ENCODE assay signal across 24 mouse cellular contexts in genomic region chr15:101396466-101396865, GRCm38 (mm10). TPM values are rescaled to one million over a fixed set of nuclear protein-coding genes. Genes with fewer than 3 reads are reported as not detected.
DNase-seq lines count a peak whose midpoint lies in the region; ATAC-seq and TF ChIP-seq lines count a peak whose summit lies in the region.
"Had no signal": no experiment of that assay in that cellular context is flagged by ENCODE, and none has a peak within 500 bp of the region (broad histone marks: within the 10 kb centered on the region; RNA-seq: fewer than 3 reads in every experiment).

No protein-coding gene starts in this region.

- TF ChIP-seq EP300 in stomach, postnatal 0 days (optimal IDR thresholded peaks at IDR 0.05), result no peak

- no peaks in the 10 kb centered on the region for H3K9me3 ChIP-seq in limb, embryonic 13.5 days
- no peaks in the 10 kb centered on the region for H3K9me3 ChIP-seq in stomach, postnatal 0 days (ENCODE audit: control insufficient read depth, low read length)
- H3K9me3 ChIP-seq in midbrain, postnatal 0 days (ENCODE audit: low read length), result no peaks in the 10 kb centered on the region
- H3K9me3 ChIP-seq: forebrain, embryonic 15.5 days; heart, embryonic 10.5 days; hindbrain, embryonic 12.5 days had no signal

- H3K4me3 ChIP-seq in limb, embryonic 13.5 days, result no peak overlapping the region
- H3K4me3 ChIP-seq in stomach, postnatal 0 days (ENCODE audit: low read depth, low read length), result no peak overlapping the region
- no peak overlapping the region for H3K4me3 ChIP-seq in midbrain, postnatal 0 days (ENCODE audit: low read depth, low read length)
- H3K4me3 ChIP-seq: forebrain, embryonic 15.5 days; heart, embryonic 10.5 days; hindbrain, embryonic 12.5 days had no signal

- no peak overlapping the region for H3K9ac ChIP-seq in limb, embryonic 13.5 days
- no peak overlapping the region for H3K9ac ChIP-seq in stomach, postnatal 0 days (ENCODE audit: low read length)
- H3K9ac ChIP-seq in midbrain, postnatal 0 days (replicated peaks; ENCODE audit: low read length, poor library complexity, severe bottlenecking), result no peak overlapping the region
- H3K9ac ChIP-seq: forebrain, embryonic 15.5 days; hindbrain, embryonic 12.5 days had no signal

- TF ChIP-seq CTCF in stomach, postnatal 0 days (IDR thresholded peaks at IDR 0.05; ENCODE audit: low read depth), result no peak
- TF ChIP-seq CTCF in midbrain, postnatal 0 days (IDR thresholded peaks at IDR 0.05), result no peak

- WGBS in limb, embryonic 13.5 days, result 5% methylated on average over 7 of the region's 7 CpGs
- 49% methylated on average over 7 of the region's 7 CpGs for WGBS in stomach, postnatal 0 days
- 67% methylated on average over 7 of the region's 7 CpGs for WGBS in midbrain, postnatal 0 days

- H3K36me3 ChIP-seq in limb, embryonic 13.5 days, result no peaks in the 10 kb centered on the region
- H3K36me3 ChIP-seq in stomach, postnatal 0 days (ENCODE audit: control insufficient read depth, insufficient read depth, low read length), result no peaks in the 10 kb centered on the region
- no peaks in the 10 kb centered on the region for H3K36me3 ChIP-seq in midbrain, postnatal 0 days (ENCODE audit: insufficient read depth, low read length)
- H3K36me3 ChIP-seq: forebrain, embryonic 15.5 days; heart, embryonic 10.5 days; hindbrain, embryonic 12.5 days had no signal

- peak overlapping the region; percentile 30; the same call in 1 of the 2 replicates for H3K4me2 ChIP-seq in limb, embryonic 13.5 days (replicated peaks)
- H3K4me2 ChIP-seq in stomach, postnatal 0 days (replicated peaks; ENCODE audit: low read depth), result no peak overlapping the region
- no peak overlapping the region for H3K4me2 ChIP-seq in midbrain, postnatal 0 days (ENCODE audit: low read depth, low read length, poor library complexity, severe bottlenecking)
- H3K4me2 ChIP-seq: forebrain, embryonic 15.5 days; hindbrain, embryonic 12.5 days had no signal

- ATAC-seq in limb, embryonic 13.5 days (ENCODE audit: low FRiP score, low read depth), result peak; percentile 44; the same call in 1 of the 2 replicates
- no peak for ATAC-seq in stomach, postnatal 0 days (ENCODE audit: low FRiP score, low TSS enrichment)
- no peak for ATAC-seq in midbrain, postnatal 0 days (ENCODE audit: low FRiP score)
- ATAC-seq: forebrain, embryonic 15.5 days; hindbrain, embryonic 16.5 days had no signal

- DNase-seq in embryo, embryonic 11.5 days (ENCODE audit: low read depth, low spot score), result peak; percentile 17
- no peak for DNase-seq in embryo, embryonic 11 days
- peak; percentile 37 for DNase-seq in hindlimb bud, embryonic 11.5 days (ENCODE audit: extremely low spot score, low read depth, low spot score)
- no peak for DNase-seq in layer of hippocampus, postnatal 14 days (ENCODE audit: low spot score in 2 of 2)
- no peak for DNase-seq in stomach, postnatal 0 days (ENCODE audit: low spot score)
- no peak for DNase-seq in midbrain, postnatal 0 days (ENCODE audit: low spot score)
- DNase-seq: adrenal gland, postnatal 14 days; B cell, adult 2 months; cerebellum, adult 2 months; cerebellum, postnatal 10 days; gastrocnemius, postnatal 10 days; heart, adult 18-20 months; heart, postnatal 10 days; heart, postnatal 4 days had no signal

- peak overlapping the region; percentile 28; the same call in 1 of the 2 replicates for H3K27ac ChIP-seq in limb, embryonic 13.5 days
- H3K27ac ChIP-seq in stomach, postnatal 0 days (replicated peaks), result no peak overlapping the region
- H3K27ac ChIP-seq in midbrain, postnatal 0 days (ENCODE audit: low read depth, low read length), result no peak overlapping the region
- H3K27ac ChIP-seq: forebrain, embryonic 15.5 days; heart, embryonic 10.5 days; hindbrain, embryonic 12.5 days had no signal

- peaks cover 16% of the 10 kb centered on the region for H3K4me1 ChIP-seq in limb, embryonic 13.5 days
- no peaks in the 10 kb centered on the region for H3K4me1 ChIP-seq in stomach, postnatal 0 days (replicated peaks; ENCODE audit: control insufficient read depth, insufficient read depth)
- H3K4me1 ChIP-seq in midbrain, postnatal 0 days (ENCODE audit: insufficient read depth, low read length), result no peaks in the 10 kb centered on the region
- H3K4me1 ChIP-seq: forebrain, embryonic 15.5 days; hindbrain, embryonic 12.5 days had no signal

- no peaks in the 10 kb centered on the region for H3K27me3 ChIP-seq in limb, embryonic 13.5 days
- no peaks in the 10 kb centered on the region for H3K27me3 ChIP-seq in stomach, postnatal 0 days (ENCODE audit: control insufficient read depth, insufficient read depth, low read length)
- H3K27me3 ChIP-seq in midbrain, postnatal 0 days (ENCODE audit: insufficient read depth, low read length), result no peaks in the 10 kb centered on the region
- H3K27me3 ChIP-seq: forebrain, embryonic 15.5 days; hindbrain, embryonic 12.5 days had no signal

RNA-seq across cellular contexts. Expression of gene Krt7, which starts 14.4 kb away (rescaled TPM):
- 23.2 and 24.4 TPM in 2 replicates for polyA plus RNA-seq in limb, embryonic 13.5 days (2015; fragmentation: Nextera tagmentation; extraction: Ambion mirVana)
- not detected for total RNA-seq in layer of hippocampus, postnatal 14 days (2021)
- 191 and 207 TPM in 2 replicates for polyA plus RNA-seq in stomach, postnatal 0 days (2015; fragmentation: Nextera tagmentation; extraction: Ambion mirVana)
- 0.49 and 0.52 TPM in 2 replicates for total RNA-seq in midbrain, postnatal 0 days (2014; rRNA removed)
- polyA plus RNA-seq in midbrain, postnatal 0 days (2015; fragmentation: Nextera tagmentation; extraction: Ambion mirVana), result 0.20 and 0.82 TPM in 2 replicates

RNA-seq across cellular contexts. Expression of gene Krt80, which starts 26.5 kb away (rescaled TPM):
- 0.75 and 1.0 TPM in 2 replicates for polyA plus RNA-seq in limb, embryonic 13.5 days (2015; fragmentation: Nextera tagmentation; extraction: Ambion mirVana)
- total RNA-seq in layer of hippocampus, postnatal 14 days (2021), result under 1 TPM in 1 of 2 experiments, not detected in 1; 0.10 TPM
- polyA plus RNA-seq in stomach, postnatal 0 days (2015; fragmentation: Nextera tagmentation; extraction: Ambion mirVana), result 63.0 and 75.8 TPM in 2 replicates
- total RNA-seq in midbrain, postnatal 0 days (2014; rRNA removed), result 0.09 and 1.0 TPM in 2 replicates
- 0.16 and 0.33 TPM in 2 replicates for polyA plus RNA-seq in midbrain, postnatal 0 days (2015; fragmentation: Nextera tagmentation; extraction: Ambion mirVana)
- total RNA-seq: MEL had no signal
- polyA plus RNA-seq: forebrain, embryonic 11.5 days had no signal

RNA-seq across cellular contexts. Expression of gene Krt87, which starts 42.1 kb away (rescaled TPM):
- 1.3 and 1.7 TPM in 2 replicates for polyA plus RNA-seq in limb, embryonic 13.5 days (2015; fragmentation: Nextera tagmentation; extraction: Ambion mirVana)
- total RNA-seq in layer of hippocampus, postnatal 14 days (2021), result under 1 TPM; 0.18 to 0.81 TPM
- 0.23 and 0.24 TPM in 2 replicates for polyA plus RNA-seq in stomach, postnatal 0 days (2015; fragmentation: Nextera tagmentation; extraction: Ambion mirVana)
- total RNA-seq in midbrain, postnatal 0 days (2014; rRNA removed), result 0.76 and 1.2 TPM in 2 replicates
- polyA plus RNA-seq in midbrain, postnatal 0 days (2015; fragmentation: Nextera tagmentation; extraction: Ambion mirVana), result 0.76 and 0.84 TPM in 2 replicates
- total RNA-seq: adrenal gland, postnatal 14 days; heart, adult 18-20 months; heart, postnatal 10 days; heart, postnatal 4 days; MEL had no signal
- polyA plus RNA-seq: forebrain, embryonic 11.5 days; heart, embryonic 10.5 days; heart, embryonic 14.5 days had no signal

RNA-seq across cellular contexts. Expression of gene Krt88, which starts 51.1 kb away (rescaled TPM):
- polyA plus RNA-seq in limb, embryonic 13.5 days (2015; fragmentation: Nextera tagmentation; extraction: Ambion mirVana), result not detected in 2 replicates
- not detected for total RNA-seq in layer of hippocampus, postnatal 14 days (2021)
- polyA plus RNA-seq in stomach, postnatal 0 days (2015; fragmentation: Nextera tagmentation; extraction: Ambion mirVana), result 0.15 TPM in 1 of 2 replicates, not detected in the other
- total RNA-seq in midbrain, postnatal 0 days (2014; rRNA removed), result not detected in 2 replicates
- polyA plus RNA-seq in midbrain, postnatal 0 days (2015; fragmentation: Nextera tagmentation; extraction: Ambion mirVana), result not detected in 2 replicates
- total RNA-seq: adrenal gland, postnatal 14 days; gastrocnemius, postnatal 10 days; gastrocnemius, postnatal 4 days; heart, adult 18-20 months; heart, postnatal 10 days; heart, postnatal 4 days; MEL had no signal
- polyA plus RNA-seq: cerebellum, adult 2 months; forebrain, embryonic 11.5 days; forebrain, embryonic 15.5 days; frontal cortex, adult 2 months; heart, embryonic 10.5 days; heart, embryonic 14.5 days; hindbrain, embryonic 12.5 days; hindbrain, embryonic 16.5 days had no signal

Comparison
In these comparisons a context has a peak if more than half of its experiments do, and no peak if none do; other contexts are left out.
1. DNase-seq: peak in embryo, embryonic 11.5 days (single experiment) and hindlimb bud, embryonic 11.5 days (single experiment); none in embryo, embryonic 11 days (single experiment), layer of hippocampus, postnatal 14 days (0 of 2), stomach, postnatal 0 days (single experiment) and midbrain, postnatal 0 days (single experiment).
2. RNA of gene Krt7, which starts 14.4 kb away (polyA plus RNA-seq): 191 to 207 TPM in stomach, postnatal 0 days and 23.2 to 24.4 TPM in limb, embryonic 13.5 days; 0.20 to 0.82 TPM in midbrain, postnatal 0 days; every median in the first group is over 10 times any median in the second.
3. RNA of gene Krt80, which starts 26.5 kb away (polyA plus RNA-seq): 63.0 to 75.8 TPM in stomach, postnatal 0 days; 0.75 to 1.0 TPM in limb, embryonic 13.5 days and 0.16 to 0.33 TPM in midbrain, postnatal 0 days; every median in the first group is over 10 times any median in the second.